Mouse (Mus musculus) CH12.LX (cell line): ENCODE measurements around the gene Poc1b. TPM values are rescaled to one million over a fixed set of nuclear protein-coding genes. Genes with fewer than 3 reads are reported as not detected.

ENCODE experiments used
- DNase-seq: peaks from one replicate; pipeline ENCODE4 v3.0.0-alpha.2; 2013; ENCODE audit errors: extremely low read depth
- H3K27ac ChIP-seq: 2 replicates; pipeline ENCODE4 v1.5.1; 2012; ENCODE audit warnings: low read depth, mild to moderate bottlenecking, control low read depth, moderate library complexity; ENCODE audit not compliant: insufficient read depth
- H3K27me3 ChIP-seq: replicated peaks from 2 replicates; pipeline ENCODE3; 2012; ENCODE audit warnings: inconsistent platforms
- H3K36me3 ChIP-seq, 2 experiments: replicated peaks in 1 of 2; 2 replicates each; pipeline versions ENCODE3 to v1.6.1; 2012; ENCODE audit warnings: inconsistent platforms in 1 of 2, low read length in 1 of 2, mild to moderate bottlenecking in 1 of 2, mixed read lengths in 1 of 2, moderate library complexity in 1 of 2; ENCODE audit not compliant: control insufficient read depth in 1 of 2, insufficient read depth in 1 of 2
- H3K4me1 ChIP-seq, 2 experiments: 2 replicates each; pipeline ENCODE4 v1.6.1; 2012; ENCODE audit warnings: inconsistent platforms in 1 of 2, moderate library complexity in 1 of 2; ENCODE audit not compliant: insufficient read depth in 2 of 2, control insufficient read depth in 1 of 2
- H3K4me2 ChIP-seq: 2 replicates; pipeline ENCODE4 v1.6.1; 2012; ENCODE audit warnings: low read depth, mild to moderate bottlenecking, control low read depth; ENCODE audit not compliant: poor library complexity, insufficient read depth, severe bottlenecking
- H3K4me3 ChIP-seq, 3 experiments: fragments of 150-350 bp in 1 of 3; sonication (generic) in 1 of 3; replicated peaks in 1 of 3; 2 replicates each; pipeline versions ENCODE3 to v1.5.1; 2011 to 2012; ENCODE audit warnings: low read depth in 2 of 3, low read length in 2 of 3, mild to moderate bottlenecking in 2 of 3, moderate library complexity in 2 of 3, control low read depth in 1 of 3, improper control_type of control experiment in 1 of 3, inconsistent platforms in 1 of 3, mixed read lengths in 1 of 3; ENCODE audit not compliant: poor library complexity in 1 of 3
- H3K79me2 ChIP-seq: replicated peaks from 2 replicates; pipeline ENCODE4 v1.6.1; 2012; ENCODE audit warnings: mild to moderate bottlenecking, moderate library complexity; ENCODE audit not compliant: control insufficient read depth, poor library complexity, insufficient read depth, severe bottlenecking; ENCODE audit errors: extremely low read depth
- H3K9ac ChIP-seq: 2 replicates; pipeline ENCODE4 v1.6.1; 2012; ENCODE audit warnings: low read depth, mild to moderate bottlenecking, control low read depth, moderate library complexity; ENCODE audit not compliant: insufficient read depth
- H3K9me3 ChIP-seq: replicated peaks from 2 replicates; pipeline ENCODE3; 2012; ENCODE audit warnings: low read length, inconsistent platforms, mixed read lengths
- BHLHE40 ChIP-seq: IDR thresholded peaks from 2 replicates; pipeline ENCODE4 v1.6.1; 2011; ENCODE audit warnings: mild to moderate bottlenecking, low read depth, low read length, improper control_type of control experiment
- CHD1 ChIP-seq: IDR thresholded peaks from 2 replicates; pipeline ENCODE4 v1.6.1; 2012; ENCODE audit warnings: low read depth, low read length, improper control_type of control experiment, inconsistent platforms
- CTCF ChIP-seq, 2 experiments: IDR thresholded peaks in 1 of 2; conservative IDR thresholded peaks in 1 of 2; 2 replicates each; pipeline ENCODE4 v1.5.1; 2011 to 2012; ENCODE audit warnings: low read depth in 2 of 2, low read length in 2 of 2, improper control_type of control experiment in 1 of 2, inconsistent platforms in 1 of 2, mild to moderate bottlenecking in 1 of 2, moderate library complexity in 1 of 2
- E2F4 ChIP-seq: IDR thresholded peaks from 2 replicates; pipeline ENCODE4 v1.6.1; 2011; ENCODE audit warnings: low read depth, low read length, improper control_type of control experiment; ENCODE audit not compliant: insufficient replicate concordance
- ELF1 ChIP-seq: IDR thresholded peaks from 2 replicates; pipeline ENCODE4 v1.6.1; 2014; ENCODE audit warnings: low read depth, mild to moderate bottlenecking, inconsistent platforms, low read length, improper control_type of control experiment
- ETS1 ChIP-seq: conservative IDR thresholded peaks from 2 replicates; pipeline ENCODE4 v1.6.1; 2012; ENCODE audit warnings: low read depth, mild to moderate bottlenecking, inconsistent platforms, low read length, improper control_type of control experiment, moderate library complexity
- HCFC1 ChIP-seq: IDR thresholded peaks from 2 replicates; pipeline ENCODE4 v1.6.1; 2012; ENCODE audit warnings: low read depth, mild to moderate bottlenecking, inconsistent platforms, low read length, improper control_type of control experiment
- IRF4 ChIP-seq: IDR thresholded peaks from 2 replicates; pipeline ENCODE4 v1.6.1; 2014; ENCODE audit warnings: low read depth, mild to moderate bottlenecking, inconsistent platforms, low read length, improper control_type of control experiment
- JUN ChIP-seq: IDR thresholded peaks from 2 replicates; pipeline ENCODE4 v1.6.1; 2011; ENCODE audit warnings: low read depth, mild to moderate bottlenecking, low read length, improper control_type of control experiment, moderate library complexity; ENCODE audit not compliant: insufficient read depth
- JUND ChIP-seq: conservative IDR thresholded peaks from 2 replicates; pipeline ENCODE4 v1.6.1; 2011; ENCODE audit warnings: low read depth, low read length, improper control_type of control experiment
- KAT2A ChIP-seq: IDR thresholded peaks from 2 replicates; pipeline ENCODE4 v1.6.1; 2012; ENCODE audit warnings: low read length, improper control_type of control experiment, inconsistent platforms; ENCODE audit not compliant: insufficient replicate concordance
- MAFK ChIP-seq: IDR thresholded peaks from 2 replicates; pipeline ENCODE4 v1.6.1; 2011; ENCODE audit warnings: low read length, improper control_type of control experiment; ENCODE audit not compliant: insufficient replicate concordance
- MAX ChIP-seq: IDR thresholded peaks from 2 replicates; pipeline ENCODE4 v1.6.1; 2011; ENCODE audit warnings: low read length, improper control_type of control experiment
- MAZ ChIP-seq: IDR thresholded peaks from 2 replicates; pipeline ENCODE4 v1.6.1; 2012; ENCODE audit warnings: low read depth, mild to moderate bottlenecking, inconsistent platforms, low read length, improper control_type of control experiment, moderate library complexity
- MEF2A ChIP-seq: IDR thresholded peaks from 2 replicates; pipeline ENCODE4 v1.6.1; 2014; ENCODE audit warnings: low read depth, mild to moderate bottlenecking, inconsistent platforms, low read length, improper control_type of control experiment, borderline replicate concordance
- NELFE ChIP-seq: IDR thresholded peaks from 2 replicates; pipeline ENCODE4 v1.6.1; 2011; ENCODE audit warnings: low read depth, low read length, improper control_type of control experiment
- NRF1 ChIP-seq: IDR thresholded peaks from 2 replicates; pipeline ENCODE4 v1.6.1; 2014; ENCODE audit warnings: low read depth, mild to moderate bottlenecking, inconsistent platforms, low read length, improper control_type of control experiment, moderate library complexity
- PAX5 ChIP-seq: IDR thresholded peaks from 2 replicates; pipeline ENCODE4 v1.6.1; 2012; ENCODE audit warnings: low read length, inconsistent platforms, mixed read lengths
- POLR2AphosphoS2 ChIP-seq: IDR thresholded peaks from 2 replicates; pipeline ENCODE4 v1.6.1; 2011; ENCODE audit warnings: low read depth, low read length, improper control_type of control experiment
- RCOR1 ChIP-seq: conservative IDR thresholded peaks from 2 replicates; pipeline ENCODE4 v1.6.1; 2012; ENCODE audit warnings: low read depth, mild to moderate bottlenecking, inconsistent platforms, low read length, improper control_type of control experiment
- SIN3A ChIP-seq: IDR thresholded peaks from 2 replicates; pipeline ENCODE4 v1.6.1; 2012; ENCODE audit warnings: low read length, improper control_type of control experiment, inconsistent platforms
- SMC3 ChIP-seq: IDR thresholded peaks from 2 replicates; pipeline ENCODE4 v1.6.1; 2011; ENCODE audit warnings: low read depth, low read length, improper control_type of control experiment
- TCF12 ChIP-seq: IDR thresholded peaks from 2 replicates; pipeline ENCODE4 v1.6.1; 2014; ENCODE audit warnings: low read depth, mild to moderate bottlenecking, inconsistent platforms, low read length, improper control_type of control experiment
- UBTF ChIP-seq: IDR thresholded peaks from 2 replicates; pipeline ENCODE4 v1.6.1; 2012; ENCODE audit warnings: low read depth, mild to moderate bottlenecking, inconsistent platforms, low read length, improper control_type of control experiment, moderate library complexity
- USF1 ChIP-seq: IDR thresholded peaks from 2 replicates; pipeline ENCODE4 v1.6.1; 2014; ENCODE audit warnings: low read depth, mild to moderate bottlenecking, inconsistent platforms, low read length, improper control_type of control experiment
- ZC3H11A ChIP-seq: IDR thresholded peaks from 2 replicates; pipeline ENCODE4 v1.6.1; 2012; ENCODE audit warnings: low read depth, mild to moderate bottlenecking, inconsistent platforms, low read length, improper control_type of control experiment
- ZKSCAN1 ChIP-seq: IDR thresholded peaks from 2 replicates; pipeline ENCODE4 v1.6.1; 2012; ENCODE audit warnings: low read depth, inconsistent platforms, low read length, improper control_type of control experiment, borderline replicate concordance
- dilution Hi-C: fragments of 300-500 bp; cut with MboI; formaldehyde crosslinking; loops from 2 replicates; pipeline ENCODE4 v1.14.3; 2020; ENCODE audit warnings: low sequenced_read_pairs; ENCODE audit not compliant: extremely low pct_unique_long_range_greater_than_20kb, extremely low pct_ligation_motif_present
- in situ Hi-C: fragments of 300-500 bp; cut with MboI; formaldehyde crosslinking; loops from 3 replicates; pipeline ENCODE4 v1.14.3; 2019; ENCODE audit warnings: low sequenced_read_pairs, low pct_ligation_motif_present, low pct_unique_long_range_greater_than_20kb, mixed read lengths
- polyA plus RNA-seq: library from polyadenylated mRNA; unstranded; fragments of >175 nt; gene quantifications from 2 replicates; pipeline ENCODE4 v1.2.1, GENCODE M21; 2012; ENCODE audit warnings: low read depth; ENCODE audit not compliant: insufficient read length
- total RNA-seq, 2 experiments: library from RNA; depleted of rRNA; stranded (reverse); fragments of 300-350 nt in 1 of 2; fragments of >200 nt in 1 of 2; gene quantifications; 2 replicates each; pipeline ENCODE4 v1.2.3; 2012 to 2014

Poc1b gene
- total and polyA plus RNA-seq, 3 experiments: 3.8 to 18.2 (median 5.6) TPM

GRCm38 (mm10) chr10:99076113-99076895, 30.5 kb upstream of the Poc1b start (continued):
- TF ChIP-seq IRF4: peak; percentile 97
- TF ChIP-seq UBTF: no peak
- no peak for TF ChIP-seq KAT2A
- no peak; the same call in 1 of the 2 replicates for TF ChIP-seq MAX
- TF ChIP-seq USF1: no peak
- peak; percentile 96 for TF ChIP-seq RCOR1
- no peak for TF ChIP-seq NELFE
- TF ChIP-seq ETS1: peak; percentile 85
- TF ChIP-seq NRF1: no peak
- peak; percentile 51; the same call in 1 of the 2 replicates for TF ChIP-seq SIN3A
- peak; percentile 46; the same call in 1 of the 2 replicates for TF ChIP-seq HCFC1
- peak; percentile 72; the same call in 1 of the 2 replicates for TF ChIP-seq BHLHE40
- no peak for TF ChIP-seq JUN
- TF ChIP-seq MAZ: no peak
- TF ChIP-seq, all 38 proteins: peak for 18

GRCm38 (mm10) chr10:99078621-99079020, 28.2 kb upstream of the Poc1b start:
- in situ Hi-C loops (loop anchor here (25.0 kb wide), 3 partner anchors 166 to 591 kb away; partner anchors contain the start of gene Atp2b1), dilution Hi-C loops (no loop called here)
- Histone ChIP-seq H3K9ac (no peak overlapping the region), H3K4me1 (peaks cover 23 to 82% of the 10 kb centered on the region in 2 experiments), H3K79me2 (no peaks in the 10 kb centered on the region), H3K27me3 (no peaks in the 10 kb centered on the region), H3K36me3 (peaks cover 0 to 1% of the 10 kb centered on the region in 2 experiments), H3K4me2 (no peak overlapping the region; the same call in 1 of the 2 replicates), H3K4me3 (no peak overlapping the region), H3K9me3 (peaks cover 12% of the 10 kb centered on the region), H3K27ac (no peak overlapping the region)
- DNase-seq: peak; percentile 65
- TF ChIP-seq ELF1 (no peak), BHLHE40 (no peak), HCFC1 (no peak), RCOR1 (no peak), CTCF (conservative IDR thresholded peaks at IDR 0.05 in 1 of 2, IDR thresholded peaks at IDR 0.05 in 1 of 2; ENCODE audit: low read depth in 2 of 2, low read length in 2 of 2) (no peak), UBTF (no peak), MAFK (no peak), POLR2AphosphoS2 (no peak), SMC3 (no peak), PAX5 (no peak), E2F4 (no peak), JUND (no peak), CHD1 (no peak), MEF2A (no peak), NRF1 (no peak), ZKSCAN1 (no peak), ZC3H11A (no peak), TCF12 (no peak), JUN (no peak)
